Mouse (Mus musculus): ENCODE measurements around the gene Gtf2ird1. TPM values are rescaled to one million over a fixed set of nuclear protein-coding genes. Genes with fewer than 3 reads are reported as not detected.

Gene Gtf2ird1
- polyA plus RNA-seq, 1 experiment, result 31.9 TPM

DNA sequence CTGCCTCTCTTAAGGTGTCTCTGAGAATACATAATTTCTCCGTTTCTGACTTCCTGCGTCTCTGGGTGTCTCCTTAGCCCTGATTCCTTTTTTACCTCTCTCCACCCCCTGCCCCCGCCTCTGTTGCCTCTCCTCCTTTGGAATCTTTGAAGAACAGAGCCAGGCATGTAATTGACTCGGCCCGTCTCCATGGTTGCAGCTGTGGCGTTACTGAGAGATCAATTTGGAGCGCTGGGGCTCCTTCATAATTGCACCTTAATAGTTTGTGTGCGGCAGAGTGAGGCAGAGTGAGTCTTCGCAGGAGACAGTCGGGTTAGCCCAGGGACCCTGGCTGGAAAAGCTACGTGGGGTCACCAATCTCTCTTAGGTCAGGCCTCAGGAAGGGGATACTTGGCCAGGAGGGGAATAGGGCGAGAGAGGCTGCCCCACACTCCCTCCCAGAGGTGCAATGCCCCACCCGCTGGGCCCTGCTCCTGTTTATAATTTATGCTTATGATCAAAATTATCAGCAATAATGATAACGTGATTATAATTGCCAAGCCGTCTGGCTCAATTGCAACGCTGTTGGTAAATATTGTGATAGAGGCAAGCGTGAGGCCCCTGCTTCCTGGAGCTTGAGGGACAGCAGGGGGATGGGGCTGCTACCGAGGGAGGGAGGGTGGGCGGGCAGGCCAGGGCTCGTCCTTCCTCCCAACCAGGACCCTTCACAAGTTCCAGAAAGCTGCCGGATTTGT, 9.9 kb upstream of the Gtf2ird1 start:
- H3K4me1 ChIP-seq (ENCODE audit: control insufficient read depth, insufficient read depth, low read length), result peaks cover 5% of the 10 kb centered on the region; the same call in 1 of the 2 replicates
- no peak for TF ChIP-seq CTCF (IDR thresholded peaks at IDR 0.05; ENCODE audit: extremely low read depth, insufficient read depth, low read length)
- TF ChIP-seq POLR2A (IDR thresholded peaks at IDR 0.05; ENCODE audit: extremely low read depth, insufficient read depth, low read length), result no peak
- no peak overlapping the region for H3K27ac ChIP-seq (ENCODE audit: insufficient read depth, low read length)
- no peak overlapping the region for H3K4me3 ChIP-seq (ENCODE audit: insufficient read depth, low read length)

GRCm38 (mm10) chr5:134465197-134465596, 8.7 kb upstream of the Gtf2ird1 start:
- TF ChIP-seq CTCF (IDR thresholded peaks at IDR 0.05; ENCODE audit: extremely low read depth, insufficient read depth, low read length) (no peak), POLR2A (IDR thresholded peaks at IDR 0.05; ENCODE audit: extremely low read depth, insufficient read depth, low read length) (no peak)
- H3K4me1 ChIP-seq (ENCODE audit: control insufficient read depth, insufficient read depth, low read length), result peaks cover 5% of the 10 kb centered on the region; the same call in 1 of the 2 replicates
- no peak overlapping the region for H3K27ac ChIP-seq (ENCODE audit: insufficient read depth, low read length)

DNA sequence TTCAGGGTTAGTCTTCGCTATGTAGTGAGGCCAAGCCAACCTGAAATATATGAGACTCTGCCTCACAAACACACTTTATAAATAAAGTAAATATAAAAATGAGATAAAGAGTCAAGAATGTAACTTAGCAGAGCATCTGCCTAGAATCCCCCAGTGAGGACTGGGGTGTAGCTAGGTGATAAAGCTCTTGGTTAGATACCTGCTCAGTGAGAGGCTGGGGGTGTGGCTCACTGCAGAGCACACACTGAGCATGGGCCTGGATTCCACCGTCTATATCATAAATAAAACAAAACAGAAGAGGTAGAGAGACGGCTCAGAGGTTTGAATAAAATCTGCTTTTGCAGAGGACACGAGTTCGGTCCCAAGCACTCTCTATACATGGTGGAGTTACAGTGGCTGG, 7.7 kb upstream of the Gtf2ird1 start:
- TF ChIP-seq CTCF (IDR thresholded peaks at IDR 0.05; ENCODE audit: extremely low read depth, insufficient read depth, low read length) (no peak), POLR2A (IDR thresholded peaks at IDR 0.05; ENCODE audit: extremely low read depth, insufficient read depth, low read length) (no peak)
- H3K4me1 ChIP-seq (ENCODE audit: control insufficient read depth, insufficient read depth, low read length), result peaks cover 5% of the 10 kb centered on the region; the same call in 1 of the 2 replicates
- H3K27ac ChIP-seq (ENCODE audit: insufficient read depth, low read length), result no peak overlapping the region
- H3K4me3 ChIP-seq (ENCODE audit: insufficient read depth, low read length), result no peak overlapping the region

More at GRCm38 (mm10) chr5:134465197-134465596, 8.7 kb upstream of the Gtf2ird1 start:
- H3K4me3 ChIP-seq (ENCODE audit: insufficient read depth, low read length), result no peak overlapping the region

GRCm38 (mm10) chr5:134462731-134463130, 6.2 kb upstream of the Gtf2ird1 start:
- Histone ChIP-seq H3K4me1 (ENCODE audit: control insufficient read depth, insufficient read depth, low read length) (peaks cover 2% of the 10 kb centered on the region; the same call in 1 of the 2 replicates), H3K27ac (ENCODE audit: insufficient read depth, low read length) (no peak overlapping the region), H3K4me3 (ENCODE audit: insufficient read depth, low read length) (no peak overlapping the region)
- TF ChIP-seq CTCF (IDR thresholded peaks at IDR 0.05; ENCODE audit: extremely low read depth, insufficient read depth, low read length) (no peak), POLR2A (IDR thresholded peaks at IDR 0.05; ENCODE audit: extremely low read depth, insufficient read depth, low read length) (no peak)

DNA sequence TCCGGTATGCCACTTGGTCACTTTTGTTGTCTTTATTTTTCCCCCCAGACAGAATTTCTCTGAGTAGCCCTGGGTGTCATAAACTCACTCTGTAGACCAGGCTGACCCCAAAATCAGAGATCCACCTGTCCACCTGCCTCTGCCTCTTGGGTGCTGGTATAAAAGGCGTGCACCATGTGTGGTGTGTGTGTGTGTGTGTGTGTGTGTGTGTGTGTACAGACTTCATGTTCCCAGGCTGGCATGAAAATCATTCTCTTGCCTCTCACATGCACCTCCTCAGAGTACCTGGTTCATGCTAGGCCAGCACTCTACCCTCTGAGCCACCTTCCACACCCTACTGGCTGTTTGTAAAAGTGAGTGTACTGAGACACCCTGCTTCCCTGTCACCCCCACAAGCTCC, 5.8 kb upstream of the Gtf2ird1 start:
- no peak for TF ChIP-seq CTCF (IDR thresholded peaks at IDR 0.05; ENCODE audit: extremely low read depth, insufficient read depth, low read length)
- no peak for TF ChIP-seq POLR2A (IDR thresholded peaks at IDR 0.05; ENCODE audit: extremely low read depth, insufficient read depth, low read length)
- peaks cover 2% of the 10 kb centered on the region; the same call in 1 of the 2 replicates for H3K4me1 ChIP-seq (ENCODE audit: control insufficient read depth, insufficient read depth, low read length)
- no peak overlapping the region for H3K27ac ChIP-seq (ENCODE audit: insufficient read depth, low read length)
- H3K4me3 ChIP-seq (ENCODE audit: insufficient read depth, low read length), result no peak overlapping the region

DNA sequence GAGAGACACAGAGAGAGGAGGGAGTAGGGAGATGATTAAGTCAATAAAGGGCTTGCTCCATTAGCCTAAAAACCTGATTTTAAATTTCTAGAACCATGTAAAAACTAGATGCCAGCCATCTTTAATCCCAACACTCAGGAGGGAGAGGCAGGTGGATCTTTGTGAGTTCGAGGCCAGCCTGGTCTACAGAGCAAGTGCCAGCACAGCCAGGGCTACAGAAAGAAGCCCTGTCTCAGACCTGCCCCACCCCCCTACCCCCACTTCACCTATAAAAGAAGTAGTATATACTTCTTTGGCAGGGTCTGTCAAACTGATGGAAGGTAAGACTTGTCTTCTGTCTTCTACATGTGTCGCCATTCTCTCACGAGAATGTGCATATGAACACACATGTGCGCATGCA, 4.0 kb upstream of the Gtf2ird1 start:
- Histone ChIP-seq H3K27ac (ENCODE audit: insufficient read depth, low read length) (no peak overlapping the region), H3K4me3 (ENCODE audit: insufficient read depth, low read length) (no peak overlapping the region), H3K4me1 (ENCODE audit: control insufficient read depth, insufficient read depth, low read length) (no peaks in the 10 kb centered on the region)
- TF ChIP-seq CTCF (IDR thresholded peaks at IDR 0.05; ENCODE audit: extremely low read depth, insufficient read depth, low read length) (no peak), POLR2A (IDR thresholded peaks at IDR 0.05; ENCODE audit: extremely low read depth, insufficient read depth, low read length) (no peak)

- H3K4me3 ChIP-seq (ENCODE audit: insufficient read depth, low read length), result no peak overlapping the region
- TF ChIP-seq CTCF (IDR thresholded peaks at IDR 0.05; ENCODE audit: extremely low read depth, insufficient read depth, low read length) (no peak), POLR2A (IDR thresholded peaks at IDR 0.05; ENCODE audit: extremely low read depth, insufficient read depth, low read length) (no peak)
- no peaks in the 10 kb centered on the region for H3K4me1 ChIP-seq (ENCODE audit: control insufficient read depth, insufficient read depth, low read length)
- no peak overlapping the region for H3K27ac ChIP-seq (ENCODE audit: insufficient read depth, low read length)
These were observed 2.6 kb upstream of the Gtf2ird1 start for GRCm38 (mm10) chr5:134459096-134459495.

DNA sequence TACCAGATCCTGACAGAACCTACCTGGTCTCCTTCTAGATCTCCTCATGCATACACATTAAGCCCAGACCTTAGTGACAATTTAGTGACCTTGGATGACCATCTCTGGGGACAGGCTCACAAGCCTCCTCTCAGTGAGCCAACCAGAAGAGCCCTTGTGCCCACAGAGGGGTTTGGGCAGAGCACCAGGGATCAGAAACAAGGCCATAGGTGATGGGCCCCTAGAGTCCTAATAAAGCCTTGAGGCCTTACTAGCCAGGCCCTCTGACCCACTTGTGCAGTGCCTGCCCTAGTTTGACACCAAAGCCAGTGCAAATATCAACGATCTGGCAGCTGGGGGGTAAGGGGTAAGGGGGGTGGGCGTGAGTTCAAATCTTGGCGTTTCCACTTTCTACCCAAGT, 1.9 kb upstream of the Gtf2ird1 start:
- no peak overlapping the region for H3K27ac ChIP-seq (ENCODE audit: insufficient read depth, low read length)
- TF ChIP-seq CTCF (IDR thresholded peaks at IDR 0.05; ENCODE audit: extremely low read depth, insufficient read depth, low read length) (no peak), POLR2A (IDR thresholded peaks at IDR 0.05; ENCODE audit: extremely low read depth, insufficient read depth, low read length) (no peak)
- no peaks in the 10 kb centered on the region for H3K4me1 ChIP-seq (ENCODE audit: control insufficient read depth, insufficient read depth, low read length)
- H3K4me3 ChIP-seq (ENCODE audit: insufficient read depth, low read length), result no peak overlapping the region

- no peak overlapping the region for H3K27ac ChIP-seq (ENCODE audit: insufficient read depth, low read length)
These were observed 855 bp upstream of the Gtf2ird1 start for GRCm38 (mm10) chr5:134457371-134457770.

DNA sequence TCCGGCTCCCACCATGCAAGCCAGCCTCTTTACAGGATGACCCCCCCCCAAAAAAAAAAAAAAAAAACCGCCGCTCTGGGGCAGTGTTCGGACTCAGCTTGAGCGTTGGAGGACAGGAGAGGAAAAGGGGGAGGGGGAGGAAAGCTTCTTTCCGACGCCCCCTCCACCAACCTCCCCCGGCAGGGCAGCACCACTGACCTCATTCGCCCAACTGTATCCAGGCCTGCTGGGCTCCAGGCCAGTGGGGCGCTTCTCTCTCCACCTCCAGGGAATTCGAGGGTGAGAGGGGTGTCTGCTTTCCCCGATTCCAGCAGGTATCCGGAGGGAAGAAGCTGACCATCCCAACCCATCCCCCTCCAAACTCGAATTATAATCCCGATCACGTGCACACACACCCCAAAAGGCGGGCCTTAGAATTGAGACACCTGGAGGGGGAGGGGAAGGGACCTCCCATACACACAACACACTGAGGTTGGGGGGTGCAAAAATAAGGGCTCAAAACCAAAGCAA, 547 bp downstream of the Gtf2ird1 start:
- Histone ChIP-seq H3K4me1 (ENCODE audit: control insufficient read depth, insufficient read depth, low read length) (no peaks in the 10 kb centered on the region), H3K4me3 (ENCODE audit: insufficient read depth, low read length) (peak overlapping the region; percentile 98), H3K27ac (ENCODE audit: insufficient read depth, low read length) (peak overlapping the region; percentile 55; the same call in 1 of the 2 replicates)
- TF ChIP-seq POLR2A (IDR thresholded peaks at IDR 0.05; ENCODE audit: extremely low read depth, insufficient read depth, low read length) (no peak), CTCF (IDR thresholded peaks at IDR 0.05; ENCODE audit: extremely low read depth, insufficient read depth, low read length) (no peak)

More at GRCm38 (mm10) chr5:134457371-134457770, 855 bp upstream of the Gtf2ird1 start:
- no peak for TF ChIP-seq POLR2A (IDR thresholded peaks at IDR 0.05; ENCODE audit: extremely low read depth, insufficient read depth, low read length)
- TF ChIP-seq CTCF (IDR thresholded peaks at IDR 0.05; ENCODE audit: extremely low read depth, insufficient read depth, low read length), result no peak
- Histone ChIP-seq H3K4me1 (ENCODE audit: control insufficient read depth, insufficient read depth, low read length) (no peaks in the 10 kb centered on the region), H3K4me3 (ENCODE audit: insufficient read depth, low read length) (peak overlapping the region; percentile 98; the same call in 1 of the 2 replicates)
